Mouse (Mus musculus) embryonic fibroblast, embryonic 13.5 days (primary cell): ENCODE measurements at regions not wholly inside any gene's neighbourhood (a gene's known extent, or its start where the extent isn't known, plus 50 kb on each side); places are given as distances from the start of the nearest gene placed in this dataset.

Experiments used
- CTCF ChIP-seq: IDR thresholded peaks from 2 replicates; pipeline ENCODE4 v1.5.1; 2011; ENCODE audit warnings: mild to moderate bottlenecking, control low read depth, low read length, moderate library complexity, borderline replicate concordance; ENCODE audit not compliant: insufficient read depth
- POLR2A ChIP-seq: IDR thresholded peaks from 2 replicates; pipeline ENCODE4 v1.6.1; 2011; ENCODE audit warnings: low read depth, mild to moderate bottlenecking, control low read depth, low read length, moderate library complexity

- no peak for TF ChIP-seq CTCF
- TF ChIP-seq POLR2A, result no peak
Observed at GRCm38 (mm10) chr9:88065777-88066176, 261.2 kb upstream of the Nt5e start.
